Mouse (Mus musculus) bone marrow, adult 2 months (tissue): Measurements from ENCODE around the gene Ankrd54. TPM values are rescaled to one million over a fixed set of nuclear protein-coding genes. Genes with fewer than 3 reads are reported as not detected.

Experiments used
- H3K27ac ChIP-seq: fragments of 200-500 bp; 2 replicates; pipeline ENCODE4 v1.5.1; 2012; ENCODE audit warnings: low read depth, mild to moderate bottlenecking, control low read depth, inconsistent platforms, low read length; ENCODE audit not compliant: control insufficient read depth, poor library complexity, insufficient read depth
- H3K4me1 ChIP-seq: fragments of 200-500 bp; 2 replicates; pipeline ENCODE4 v1.6.1; 2011; ENCODE audit warnings: low read length; ENCODE audit not compliant: control insufficient read depth, insufficient read depth
- H3K4me3 ChIP-seq: fragments of 200-500 bp; replicated peaks from 2 replicates; pipeline ENCODE3; 2011; ENCODE audit warnings: mild to moderate bottlenecking, low read depth, low read length, control low read depth; ENCODE audit not compliant: control insufficient read depth
- CTCF ChIP-seq: fragments of 200-500 bp; IDR thresholded peaks from 2 replicates; pipeline ENCODE4 v1.5.1; 2011; ENCODE audit warnings: low read length, control low read depth; ENCODE audit not compliant: control insufficient read depth, insufficient read depth
- POLR2A ChIP-seq: fragments of 200-500 bp; IDR thresholded peaks from 2 replicates; pipeline ENCODE4 v1.6.1; 2011; ENCODE audit warnings: low read depth, mild to moderate bottlenecking, control low read depth, low read length, borderline replicate concordance; ENCODE audit not compliant: control insufficient read depth
- WGBS: fragments of 180-500 bp; shearing (Covaris S2); methylation state at CpG from one replicate; pipeline ENCODE4 v1.1.7; 2018; 5-methylcytosine and 5-hydroxymethylcytosine counted together
- polyA plus RNA-seq: library from polyadenylated mRNA; stranded (reverse); fragments of >200 nt; gene quantifications from 2 replicates; pipeline ENCODE4 v1.2.4, GENCODE M21; 2011; ENCODE audit warnings: low replicate concordance; ENCODE audit not compliant: missing spikeins, insufficient read depth, insufficient read length

Ankrd54 gene
- 27.1 and 43.4 TPM in 2 replicates for polyA plus RNA-seq

DNA sequence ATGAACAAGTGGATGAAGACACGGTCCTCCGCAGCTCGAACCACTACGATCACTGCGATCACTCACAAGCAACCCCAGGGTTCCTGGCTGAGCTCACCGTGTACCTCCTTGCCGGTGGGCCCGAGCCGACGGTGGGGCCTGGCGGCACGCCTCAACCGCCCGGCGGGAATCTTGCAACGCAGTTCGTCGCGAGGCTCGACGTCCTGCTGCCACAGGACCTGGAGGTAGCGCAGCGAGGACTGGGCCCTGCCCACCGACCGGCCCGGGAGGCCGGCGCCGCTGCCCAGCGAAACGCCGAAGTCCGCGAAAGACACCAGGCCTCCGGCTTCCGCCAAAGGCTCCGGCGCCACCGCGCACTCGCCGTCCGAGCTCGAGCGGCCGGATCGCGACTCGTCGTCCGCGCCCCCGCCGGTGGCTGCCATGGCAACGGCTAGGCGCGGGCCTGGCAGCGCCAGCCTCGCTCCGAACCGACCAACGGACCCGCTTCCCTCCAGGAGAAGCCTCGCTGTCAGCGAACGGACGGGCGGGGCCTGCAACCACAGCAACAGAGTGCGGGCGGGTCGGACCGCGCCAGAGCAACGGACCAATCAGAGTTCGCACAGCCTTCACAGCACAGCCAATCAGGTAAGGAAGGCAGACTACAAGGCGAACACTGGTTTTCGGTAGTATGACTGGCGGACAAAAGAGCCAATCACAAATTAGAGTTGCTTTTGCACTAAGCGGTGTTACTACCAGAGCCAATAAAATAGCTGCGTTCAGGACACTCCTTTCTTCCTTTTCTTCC is at the start of gene Ankrd54:
TSS of gene Ankrd54 (minus strand) at position 518 of the 784 bp plus-strand sequence.
- under 1% methylated on average over 79 of the region's 80 CpGs for WGBS
- H3K4me3 ChIP-seq: peak within 1 kb of the TSS; percentile 97
- TF ChIP-seq POLR2A (peak; percentile 96), CTCF (no peak)
- H3K4me1 ChIP-seq: peaks cover 5% of the 10 kb centered on the region
- H3K27ac ChIP-seq: peak within 1 kb of the TSS; percentile 88

- H3K4me1 ChIP-seq: no peaks in the 10 kb centered on the region
- no peak overlapping the region for H3K27ac ChIP-seq
- 61% methylated on average over 4 of the region's 4 CpGs for WGBS
- TF ChIP-seq POLR2A: no peak
- TF ChIP-seq CTCF: no peak
- H3K4me3 ChIP-seq: no peak overlapping the region
Measured at GRCm38 (mm10) chr15:79111774-79112173, 49.1 kb upstream of the Ankrd54 start.

DNA sequence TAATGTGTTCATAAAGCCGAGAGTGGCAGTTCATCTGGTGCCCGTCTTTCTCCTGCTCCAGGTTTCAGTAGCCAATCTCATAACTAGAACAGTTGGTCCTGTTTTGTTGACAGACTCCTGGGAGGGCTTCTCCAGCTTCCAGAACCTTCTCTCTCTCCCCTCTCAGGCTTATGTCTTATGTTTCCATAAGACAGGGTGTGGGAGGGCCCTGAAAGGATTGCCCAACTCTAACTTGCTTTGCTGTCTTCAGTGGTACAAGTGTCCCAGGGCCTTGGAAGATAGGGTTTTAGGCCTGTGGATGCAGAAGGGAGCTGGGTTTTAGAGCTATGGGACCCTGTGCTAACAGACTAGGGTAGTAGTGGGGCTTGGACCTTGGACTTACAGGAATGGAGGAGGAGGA is 47.8 kb upstream of the Ankrd54 start:
- H3K27ac ChIP-seq: no peak overlapping the region
- H3K4me1 ChIP-seq: no peaks in the 10 kb centered on the region
- no peak overlapping the region for H3K4me3 ChIP-seq
- no peak for TF ChIP-seq CTCF
- TF ChIP-seq POLR2A: no peak
- 68% methylated on average over 2 of the region's 2 CpGs for WGBS

DNA sequence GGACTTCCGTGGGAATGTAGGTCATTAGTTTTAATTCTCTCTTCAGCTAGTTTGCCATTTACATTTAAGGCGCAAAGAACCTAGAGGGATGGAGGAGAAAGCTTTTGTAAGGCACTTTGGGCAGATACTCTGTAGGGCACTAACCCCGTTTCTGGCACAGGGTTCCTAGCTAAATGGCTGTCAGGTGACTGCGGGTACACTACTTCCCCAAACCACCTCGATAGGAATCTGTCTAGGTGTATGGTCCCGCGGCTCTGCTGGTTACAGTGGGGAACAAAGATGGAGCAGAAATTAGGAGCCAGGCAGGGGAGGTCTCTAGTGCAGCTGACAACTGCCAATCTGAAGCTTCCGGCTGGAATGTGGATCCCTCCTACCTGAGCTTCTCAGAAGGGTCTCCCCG is 47.3 kb upstream of the Ankrd54 start:
- peak overlapping the region; percentile 32 for H3K4me3 ChIP-seq
- TF ChIP-seq POLR2A (no peak), CTCF (no peak)
- no peak overlapping the region for H3K27ac ChIP-seq
- no peaks in the 10 kb centered on the region for H3K4me1 ChIP-seq
- 16% methylated on average over 9 of the region's 9 CpGs for WGBS

DNA sequence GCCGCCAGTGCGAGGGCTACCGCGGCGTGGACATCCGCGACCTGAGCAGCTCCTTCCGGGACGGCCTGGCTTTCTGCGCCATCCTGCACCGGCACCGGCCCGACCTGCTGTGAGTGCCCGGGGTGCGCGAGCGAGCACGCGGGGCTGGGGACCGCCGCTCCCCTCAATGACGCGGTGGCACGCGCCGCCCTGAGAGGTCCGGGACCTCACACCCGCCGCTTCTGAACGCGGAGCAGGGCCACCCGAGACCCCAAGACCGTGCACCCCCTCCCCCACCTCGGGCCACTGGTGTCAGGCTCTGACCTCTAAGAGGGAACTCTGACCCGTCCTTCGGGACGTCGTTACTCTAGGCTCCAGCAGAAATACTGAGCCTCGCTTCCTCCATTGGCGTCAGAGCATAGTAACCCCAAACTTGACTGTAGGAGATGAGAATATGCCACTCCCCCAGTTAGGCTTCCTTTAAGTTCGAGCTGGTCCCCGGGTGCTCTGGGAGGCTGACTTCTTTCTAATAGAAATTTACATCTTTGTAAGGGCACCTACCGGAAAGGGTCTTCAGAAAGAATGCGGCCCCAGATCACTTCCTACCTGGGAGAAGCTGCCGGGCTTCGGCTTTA is 46.7 kb upstream of the Ankrd54 start:
- under 1% methylated on average over 46 of the region's 46 CpGs for WGBS
- no peak for TF ChIP-seq POLR2A
- TF ChIP-seq CTCF: no peak
- no peaks in the 10 kb centered on the region for H3K4me1 ChIP-seq
- peak overlapping the region; percentile 87 for H3K27ac ChIP-seq
- peak overlapping the region; percentile 78 for H3K4me3 ChIP-seq

- H3K4me1 ChIP-seq: no peaks in the 10 kb centered on the region
- TF ChIP-seq CTCF (no peak), POLR2A (peak; percentile 48; the same call in 1 of the 2 replicates)
- H3K4me3 ChIP-seq: peak within 1 kb of the TSS; percentile 78
- WGBS: under 1% methylated on average over 82 of the region's 85 CpGs
- H3K27ac ChIP-seq: peak within 1 kb of the TSS; percentile 87
Measured at GRCm38 (mm10) chr15:79108421-79109320, 46.0 kb upstream of the Ankrd54 start, which contains the start of gene Micall1. Gene Micall1, plus strand, starts transcription at chr15:79108898.

DNA sequence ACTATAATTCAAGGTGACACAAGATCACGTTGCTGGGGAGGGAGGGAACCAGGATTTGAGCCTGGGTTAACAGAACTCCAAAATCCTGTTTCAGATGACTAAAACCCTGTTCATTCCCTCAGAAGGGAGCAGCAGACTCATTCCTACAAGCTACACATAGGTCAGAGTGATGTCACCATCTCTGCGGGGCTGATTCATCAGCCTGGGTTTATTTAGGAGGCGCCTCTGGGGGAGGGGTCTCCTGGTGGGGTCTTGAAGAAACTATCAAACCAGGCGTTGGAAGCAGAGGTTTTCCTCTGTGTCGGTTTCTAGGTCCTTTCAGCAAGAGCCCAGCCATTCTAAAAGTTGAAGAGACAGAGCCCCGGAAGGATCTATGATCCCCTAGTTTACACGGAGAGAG is 45.3 kb upstream of the Ankrd54 start:
- WGBS: 54% methylated on average over 7 of the region's 7 CpGs
- no peak overlapping the region for H3K27ac ChIP-seq
- H3K4me1 ChIP-seq: no peaks in the 10 kb centered on the region
- no peak overlapping the region for H3K4me3 ChIP-seq
- no peak for TF ChIP-seq POLR2A
- TF ChIP-seq CTCF: no peak
